Mouse (Mus musculus): ENCODE results near the gene Nxn. TPM values are rescaled to one million over a fixed set of nuclear protein-coding genes. Genes with fewer than 3 reads are reported as not detected.
A peak's percentile ranks its signal among the peaks of the same experiment; 100 is the strongest.

Nxn gene
- total RNA-seq, 2 experiments from 2014 or later = 10.1 to 12.2 TPM

DNA sequence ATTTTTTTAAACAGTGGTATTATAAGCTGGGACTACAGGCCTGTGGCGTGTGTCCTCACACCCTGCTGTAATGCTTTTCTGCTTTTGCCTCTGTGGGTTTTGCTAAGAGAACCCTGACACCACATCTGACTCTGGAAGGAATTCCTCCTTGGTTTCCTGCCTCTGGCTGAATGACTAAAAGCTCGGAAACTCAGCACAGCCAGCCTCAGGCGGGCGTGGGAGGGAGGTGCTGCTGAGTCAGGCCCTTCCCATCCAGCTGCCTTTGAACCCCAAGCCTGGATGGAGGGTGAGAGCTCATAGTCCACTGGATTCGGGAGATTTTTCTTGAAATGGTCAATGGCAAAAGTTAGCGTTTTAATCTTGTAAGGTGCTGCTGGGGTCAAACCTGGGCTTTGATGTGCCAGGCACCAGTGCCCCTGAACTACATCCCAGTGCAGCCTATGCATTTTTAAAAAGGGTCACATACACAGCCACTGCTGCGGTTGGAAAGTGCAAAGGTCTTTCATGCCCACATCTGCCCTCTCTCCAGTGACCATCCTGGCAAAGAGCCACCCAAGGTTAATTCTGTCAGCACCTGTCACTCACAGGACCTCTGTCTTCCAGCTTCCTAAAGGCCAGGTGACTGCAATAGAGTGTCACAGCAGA, 113.4 kb downstream of the Nxn start:
- intact Hi-C loops (cut with DNase I) = loop anchor here (10.0 kb wide), 1 partner anchor 411 kb away; no protein-coding TSS in a partner anchor
- DNase-seq (ENCODE audit: low spot score in 2 of 2) = no peak

DNA sequence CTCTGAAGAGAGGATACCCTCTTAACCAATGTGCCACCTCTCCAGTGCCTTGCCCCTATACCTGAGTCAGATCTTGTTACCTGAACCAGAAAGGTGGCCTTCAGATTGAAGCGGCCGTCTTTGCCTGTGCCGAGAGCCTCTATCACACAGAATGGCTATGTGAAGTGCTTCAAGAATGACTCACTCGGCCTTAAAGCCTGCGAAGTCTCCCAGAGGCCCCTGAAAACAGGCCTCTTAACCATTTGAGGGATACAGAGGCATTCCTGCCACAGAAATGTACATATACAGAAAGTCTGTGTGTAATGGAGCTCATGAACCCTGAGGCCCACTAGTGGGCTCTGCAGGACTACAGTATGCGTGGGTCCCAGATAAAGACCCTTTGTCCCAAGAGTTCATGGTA, 115.1 kb downstream of the Nxn start:
- intact Hi-C loops (cut with DNase I) = loop anchor here (10.0 kb wide), 1 partner anchor 409 kb away; no protein-coding TSS in a partner anchor
- DNase-seq (ENCODE audit: low spot score in 2 of 2) = no peak

DNA sequence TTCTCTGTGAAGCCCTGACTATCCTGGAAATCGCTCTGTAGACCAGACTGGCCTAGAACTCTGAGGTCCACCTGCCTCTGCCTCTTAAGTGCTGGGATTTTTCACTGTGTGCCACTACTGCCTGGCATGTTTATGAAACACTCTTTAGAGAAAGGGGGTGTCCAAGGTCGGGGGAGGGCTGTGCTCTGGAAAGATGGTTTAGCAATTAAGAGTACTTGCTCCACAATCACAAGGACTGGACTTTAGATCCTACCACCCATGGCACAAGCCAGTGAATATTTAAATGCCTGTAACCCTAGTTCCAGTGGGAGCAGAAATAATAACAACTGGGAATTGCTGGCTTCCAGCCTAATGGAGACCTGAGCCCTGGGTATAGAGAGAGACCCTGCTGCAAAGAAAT, 119.0 kb downstream of the Nxn start:
- intact Hi-C loops (cut with DNase I) = loop anchor here (10.0 kb wide), 1 partner anchor 405 kb away; no protein-coding TSS in a partner anchor
- no peak for DNase-seq (ENCODE audit: low spot score in 2 of 2)

DNA sequence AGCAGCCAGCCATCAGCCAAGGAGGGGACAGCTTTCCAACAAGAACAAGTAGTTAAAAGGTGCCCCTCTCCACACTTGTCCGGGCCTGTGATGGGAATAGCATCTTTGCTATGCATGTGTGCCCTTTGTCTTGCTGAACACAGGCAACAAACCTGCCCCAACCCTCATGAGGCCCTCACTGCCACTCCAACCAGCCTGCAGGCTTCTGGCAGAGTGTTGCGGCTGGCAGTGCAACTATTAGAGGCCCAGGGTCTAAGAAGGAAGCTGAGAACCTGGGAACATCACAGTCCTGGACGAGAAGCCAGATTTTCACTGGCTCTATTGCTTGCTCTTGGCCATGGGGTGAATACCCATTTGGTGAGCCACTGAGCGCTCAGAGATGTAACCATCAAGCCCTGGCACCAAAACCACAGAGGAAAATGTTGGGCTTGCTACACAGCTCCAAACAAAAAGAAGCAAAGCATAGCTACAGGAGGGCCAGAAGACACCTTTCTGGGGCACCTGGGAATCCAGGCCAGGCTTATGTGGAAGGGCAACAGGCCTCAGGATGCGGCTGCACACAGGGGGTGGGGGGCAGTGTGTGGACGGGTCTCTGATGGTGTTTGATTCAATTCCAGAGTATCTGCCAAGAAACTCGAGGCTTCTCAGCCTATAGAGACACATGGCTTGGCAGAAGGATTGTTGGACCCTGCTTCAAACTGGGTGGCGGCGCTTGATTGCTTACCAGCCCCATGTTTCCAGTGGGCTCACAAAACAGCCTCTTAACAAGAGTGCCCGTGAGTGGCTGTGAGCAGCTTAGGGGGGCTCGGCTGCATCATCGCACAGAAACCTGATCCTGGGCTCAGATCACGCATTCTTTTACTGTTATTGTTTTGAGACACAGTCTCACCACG, 119.7 kb downstream of the Nxn start:
- intact Hi-C loops (cut with DNase I) = no loop called here
- no peak for DNase-seq (ENCODE audit: low spot score in 2 of 2)

DNA sequence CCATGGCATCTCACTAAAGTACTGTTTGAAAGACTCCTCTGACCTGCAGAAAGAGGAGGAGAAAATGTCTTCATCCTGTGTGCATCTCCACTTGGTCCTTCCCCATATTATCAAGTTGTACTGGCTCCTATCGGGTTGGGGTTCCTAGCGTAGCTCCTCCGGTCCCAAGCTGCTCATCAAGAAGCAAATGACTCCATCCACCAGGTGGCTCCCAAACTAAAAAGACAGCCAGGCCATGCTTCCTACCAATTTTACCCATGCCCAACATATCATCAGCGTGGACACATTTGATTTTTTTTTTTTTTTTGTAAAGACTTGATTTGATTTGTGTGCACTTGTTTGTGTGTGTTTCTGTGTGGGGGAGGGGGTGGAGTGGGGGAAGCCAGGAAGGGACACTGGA, 126.5 kb downstream of the Nxn start:
- intact Hi-C loops (cut with DNase I) = no loop called here
- no peak for DNase-seq (ENCODE audit: low spot score in 2 of 2)

DNA sequence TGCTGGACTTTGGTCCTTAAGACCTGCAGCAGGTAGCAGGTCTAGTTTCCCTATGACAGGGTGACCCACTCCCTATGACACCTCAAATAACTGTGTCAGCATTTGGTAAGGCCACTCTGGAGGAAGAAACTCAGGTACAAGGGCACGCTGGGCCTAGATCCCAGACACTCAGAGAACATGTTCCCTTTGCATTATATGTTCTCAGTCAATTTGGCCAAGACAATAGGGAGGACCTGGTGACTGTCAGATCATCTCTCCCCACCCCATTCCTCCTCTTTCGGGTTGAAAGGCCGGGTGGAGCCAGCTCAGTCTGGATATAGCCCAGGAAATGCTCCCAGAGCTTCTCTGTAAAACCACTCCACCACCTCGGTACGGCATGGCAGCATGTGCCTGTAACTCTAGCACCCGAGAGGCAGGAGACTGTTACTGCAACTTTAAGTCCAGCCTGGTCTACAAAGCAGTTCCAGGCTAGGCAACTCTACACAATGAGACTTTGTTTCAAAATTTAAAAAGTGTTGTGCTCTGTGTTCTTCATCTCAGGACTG, 130.3 kb downstream of the Nxn start:
- intact Hi-C loops (cut with DNase I) = no loop called here
- no peak for DNase-seq (ENCODE audit: low spot score in 2 of 2)

DNA sequence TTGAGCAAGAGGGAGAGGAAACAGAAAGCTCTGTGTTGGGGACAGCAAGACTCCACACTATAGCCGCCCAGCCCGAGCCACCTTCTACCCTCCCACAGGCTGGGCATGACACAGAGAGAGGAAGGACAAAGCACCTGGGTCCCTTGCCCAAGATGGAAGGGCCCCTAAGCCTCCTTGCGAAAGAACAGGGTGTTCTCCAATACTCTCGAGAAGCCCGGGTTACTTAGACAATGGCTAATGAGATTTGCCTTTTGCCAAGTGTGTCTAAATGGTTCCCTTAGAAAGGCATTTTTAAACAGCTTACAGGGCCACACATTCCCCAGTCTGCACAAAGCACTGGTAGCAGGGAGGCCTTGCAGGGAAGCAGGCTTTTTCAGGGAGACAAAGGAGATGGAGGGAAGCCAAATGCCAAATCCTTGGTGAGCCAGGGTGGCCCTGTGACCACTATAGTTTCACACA, 130.9 kb downstream of the Nxn start:
- peak in 1 of 2 experiments; percentile 54 for DNase-seq (ENCODE audit: low spot score in 2 of 2)
- intact Hi-C loops (cut with DNase I) = no loop called here

DNA sequence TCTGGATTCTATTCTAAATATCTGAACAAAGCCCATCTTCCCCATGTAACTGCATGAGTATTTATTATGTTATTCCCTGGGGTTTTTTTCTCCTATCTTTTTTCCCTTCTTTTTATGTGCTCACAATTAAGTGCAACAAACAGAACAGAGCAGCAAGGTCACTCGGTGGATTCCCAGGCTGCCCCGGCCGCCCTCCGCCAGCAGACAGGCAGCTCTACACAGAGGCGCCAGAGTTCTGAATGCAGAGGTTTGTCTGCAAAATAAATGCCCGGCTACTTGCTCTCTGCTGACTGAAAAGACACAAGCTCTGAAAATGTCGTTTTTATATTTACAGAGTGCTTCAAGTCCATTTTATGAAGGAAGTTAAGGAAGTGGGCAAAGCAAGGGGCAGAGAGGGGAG, 131.4 kb downstream of the Nxn start:
- DNase-seq (ENCODE audit: low spot score in 2 of 2) = no peak
- intact Hi-C loops (cut with DNase I) = no loop called here

DNA sequence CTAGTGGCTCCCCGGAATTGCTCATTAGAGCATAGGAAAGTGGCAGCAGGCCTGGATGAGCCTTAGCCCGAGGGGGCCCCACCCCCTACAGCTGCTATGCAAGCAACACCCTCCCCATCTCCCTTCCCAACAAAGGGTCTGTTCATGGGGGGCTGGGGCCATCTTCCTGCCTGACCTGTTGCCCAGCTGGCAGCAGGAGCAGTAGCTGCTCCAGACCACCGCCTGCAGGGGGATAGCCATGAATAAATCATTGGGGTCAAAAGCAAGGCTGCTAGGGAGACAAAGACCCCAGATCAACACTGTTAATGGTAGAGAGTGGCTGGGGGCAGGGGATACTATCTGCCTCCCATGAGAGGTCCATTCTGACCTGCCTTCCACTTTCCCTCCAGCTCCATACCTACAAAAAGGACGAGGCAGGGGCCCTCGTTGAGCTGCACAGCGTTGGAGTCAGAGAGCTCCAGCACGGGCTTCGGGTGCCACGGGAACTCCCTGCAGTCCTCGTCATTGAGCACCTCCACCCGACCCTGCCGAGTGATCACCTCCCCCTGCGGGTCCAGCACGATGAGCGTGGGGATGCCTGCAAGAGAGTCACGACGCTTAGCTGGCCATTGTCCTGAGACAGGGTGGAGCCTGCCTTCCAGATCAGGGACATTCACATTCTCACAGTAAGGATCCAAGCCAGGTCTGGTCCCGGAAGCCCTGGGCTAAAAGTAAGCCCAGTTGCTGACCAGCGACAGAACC, 136.2 kb downstream of the Nxn start:
- intact Hi-C loops (cut with DNase I) = no loop called here
- DNase-seq (ENCODE audit: low spot score in 2 of 2) = no peak

DNA sequence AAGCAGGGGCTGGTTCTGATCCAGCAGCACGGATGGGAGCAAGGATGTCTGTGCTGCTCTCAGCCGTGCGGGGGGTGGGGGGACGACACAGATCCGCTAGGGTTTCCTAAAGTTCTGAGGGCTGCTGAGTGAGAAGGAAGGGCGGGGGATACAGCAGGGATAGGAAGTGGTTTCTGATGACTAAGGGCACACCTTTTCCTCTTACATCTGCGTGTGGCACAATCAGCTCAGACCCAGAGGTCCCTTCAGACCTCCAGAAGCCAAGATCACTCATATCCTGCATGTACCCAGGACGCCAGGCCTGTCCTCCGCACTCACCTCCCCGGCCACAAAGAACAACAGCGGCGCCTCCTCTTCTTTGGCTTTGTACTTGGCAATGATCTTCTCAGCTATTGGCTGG, 137.7 kb downstream of the Nxn start:
- DNase-seq (ENCODE audit: low spot score in 2 of 2) = no peak
- intact Hi-C loops (cut with DNase I) = no loop called here

DNA sequence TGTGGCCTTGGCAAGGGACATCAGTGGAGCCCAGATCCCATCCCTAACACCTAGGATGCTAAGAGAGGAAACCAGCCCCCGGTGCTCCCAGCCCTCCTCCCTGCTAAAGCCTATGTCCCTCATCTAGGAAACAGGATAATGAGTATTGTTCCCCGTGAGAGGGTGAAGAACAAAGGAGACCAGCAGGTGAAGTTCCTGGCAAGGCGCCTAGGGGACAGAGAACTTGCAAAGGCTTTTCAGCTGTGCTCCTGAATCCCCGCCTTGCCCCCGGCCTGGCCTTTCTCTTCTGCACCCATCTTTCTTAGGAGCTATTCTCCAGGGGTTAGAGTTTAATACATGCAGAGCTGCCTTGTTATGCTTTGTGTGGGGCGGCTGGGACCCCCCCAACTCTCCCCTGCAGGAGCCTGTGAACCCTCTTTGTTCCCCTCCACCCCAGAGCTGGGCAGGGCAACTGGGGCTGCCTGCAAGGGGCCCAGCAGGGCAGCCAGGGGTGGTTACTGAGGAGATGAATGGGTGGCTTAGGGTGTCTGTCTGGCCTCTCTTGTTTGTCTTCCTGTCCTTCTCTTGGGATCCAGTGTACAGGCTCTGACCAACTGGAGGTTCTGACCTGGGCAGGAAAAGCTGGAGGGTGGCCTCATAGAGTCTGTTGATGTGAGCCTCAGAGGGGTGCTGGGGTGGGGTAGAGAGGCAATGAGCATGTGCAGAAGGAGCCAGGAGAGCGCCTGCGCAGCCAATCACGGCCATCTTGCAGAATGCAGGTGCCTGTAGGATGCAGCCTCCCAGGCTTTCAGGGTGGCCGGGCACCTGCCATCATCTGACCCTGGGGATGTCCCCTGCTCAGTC, 138.5 kb downstream of the Nxn start:
- intact Hi-C loops (cut with DNase I) = no loop called here
- DNase-seq (ENCODE audit: low spot score in 2 of 2) = no peak

DNA sequence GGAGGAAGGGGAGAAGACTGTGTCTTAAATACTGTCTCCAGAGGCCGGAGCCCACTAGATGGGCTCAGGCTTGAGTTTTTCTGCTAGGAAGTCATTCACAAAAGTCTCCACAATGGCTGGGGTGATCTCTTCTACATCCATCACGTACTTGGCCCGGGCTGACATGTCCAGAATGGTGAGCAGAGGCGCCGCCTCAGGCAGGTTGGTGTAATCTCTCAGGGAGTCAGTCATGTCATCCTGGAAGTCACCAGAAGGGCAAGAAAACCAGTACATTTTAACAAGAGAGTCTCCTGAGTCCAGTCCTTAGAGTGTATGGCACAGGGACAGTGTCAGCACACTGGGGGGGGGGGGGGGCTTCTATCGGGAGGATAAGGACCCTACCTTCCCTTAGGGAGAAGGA, 140.4 kb downstream of the Nxn start:
- intact Hi-C loops (cut with DNase I) = no loop called here

DNA sequence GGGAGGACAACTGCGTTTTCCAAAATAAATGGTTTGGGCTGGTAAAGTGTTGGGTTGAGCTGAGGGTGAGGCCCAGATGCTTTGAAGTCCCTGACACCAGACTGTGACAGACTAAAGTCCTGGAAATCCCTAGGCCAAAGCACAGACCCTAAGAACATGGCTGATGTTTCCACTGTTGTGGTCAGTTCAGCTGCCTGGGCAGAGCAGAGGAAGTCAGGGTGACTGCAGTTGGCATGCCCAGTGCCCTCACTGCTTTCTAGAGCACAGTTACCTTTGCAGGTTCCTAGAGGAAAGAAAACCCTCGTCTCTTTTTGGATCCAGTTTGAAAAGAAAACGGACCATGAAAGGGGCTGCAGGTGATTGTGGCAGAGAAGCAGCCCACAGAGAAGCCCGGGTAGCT, 141.6 kb downstream of the Nxn start:
- intact Hi-C loops (cut with DNase I) = no loop called here
- DNase-seq (ENCODE audit: low spot score in 2 of 2) = no peak

More for the DNA sequence above, 140.4 kb downstream of the Nxn start:
- no peak for DNase-seq (ENCODE audit: low spot score in 2 of 2)

DNA sequence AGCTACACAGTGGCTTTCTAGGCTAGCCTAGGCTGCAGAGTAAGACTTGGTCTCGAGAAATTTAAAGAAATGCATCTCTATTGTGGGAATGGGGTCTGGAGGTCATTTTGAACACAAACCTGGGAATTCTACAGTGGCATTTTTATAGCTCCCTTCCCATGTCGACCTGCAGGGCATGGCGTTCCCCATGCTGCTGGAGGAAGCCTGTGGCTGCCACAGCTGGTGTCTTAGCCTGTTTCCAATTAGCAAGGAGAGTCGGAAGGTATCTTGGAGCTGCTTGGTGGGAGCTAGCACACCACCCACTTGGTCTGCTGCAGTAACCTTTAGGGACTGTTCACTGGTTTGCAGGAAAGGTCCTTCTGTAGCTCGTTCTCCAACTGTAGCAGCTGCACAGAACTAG, 142.8 kb downstream of the Nxn start:
- intact Hi-C loops (cut with DNase I) = no loop called here
- no peak for DNase-seq (ENCODE audit: low spot score in 2 of 2)

DNA sequence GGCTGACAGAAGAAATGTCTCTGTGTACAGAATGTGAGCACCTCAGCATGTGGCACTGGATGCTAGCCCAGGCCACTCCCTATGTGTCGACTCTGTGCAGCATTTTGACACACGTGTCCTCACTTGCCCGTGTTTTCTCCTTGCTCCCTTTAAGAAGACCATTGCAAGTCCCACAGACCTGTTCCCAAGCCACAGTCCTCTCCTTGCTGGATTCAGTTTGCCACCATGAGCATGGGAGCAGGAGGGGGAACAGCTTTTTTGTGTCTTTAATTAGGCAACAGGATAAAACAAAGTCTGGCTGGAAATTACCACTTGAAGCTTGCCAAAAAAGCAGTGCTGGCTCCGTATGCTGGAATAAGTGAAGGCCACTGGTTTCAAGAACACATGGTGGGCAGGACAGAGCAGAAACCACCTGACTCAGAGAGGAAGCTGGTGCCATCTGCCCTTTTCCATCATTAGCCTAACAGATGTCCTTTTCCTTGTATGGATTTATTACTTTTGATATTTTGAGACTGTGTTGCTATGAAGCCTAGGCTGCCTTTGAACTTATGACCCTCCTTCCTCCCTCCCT, 143.4 kb downstream of the Nxn start:
- DNase-seq (ENCODE audit: low spot score in 2 of 2) = peak; percentile 36 to 57

DNA sequence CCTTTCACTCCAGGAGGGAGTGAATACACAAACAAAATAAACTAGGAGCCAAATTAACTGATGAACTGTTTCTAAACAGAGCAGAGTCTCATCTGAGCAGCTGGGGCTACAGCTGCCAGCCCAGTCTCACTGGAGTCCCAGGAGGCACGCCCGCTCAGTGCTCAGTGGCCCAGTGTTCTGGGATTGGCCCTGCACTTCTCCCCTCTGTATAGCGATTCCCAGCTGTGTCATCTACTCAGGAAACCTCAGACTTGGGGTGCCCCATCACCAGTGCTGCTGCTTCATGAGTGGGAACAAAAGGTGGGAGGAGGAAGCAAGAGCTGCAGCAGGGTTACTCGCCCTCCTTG, 145.0 kb downstream of the Nxn start:
- DNase-seq (ENCODE audit: low spot score in 2 of 2) = no peak
- intact Hi-C loops (cut with DNase I) = loop anchor here (1.0 kb wide), 1 partner anchor 146 kb away; no protein-coding TSS in a partner anchor

More for the DNA sequence above, 143.4 kb downstream of the Nxn start:
- intact Hi-C loops (cut with DNase I) = no loop called here

DNA sequence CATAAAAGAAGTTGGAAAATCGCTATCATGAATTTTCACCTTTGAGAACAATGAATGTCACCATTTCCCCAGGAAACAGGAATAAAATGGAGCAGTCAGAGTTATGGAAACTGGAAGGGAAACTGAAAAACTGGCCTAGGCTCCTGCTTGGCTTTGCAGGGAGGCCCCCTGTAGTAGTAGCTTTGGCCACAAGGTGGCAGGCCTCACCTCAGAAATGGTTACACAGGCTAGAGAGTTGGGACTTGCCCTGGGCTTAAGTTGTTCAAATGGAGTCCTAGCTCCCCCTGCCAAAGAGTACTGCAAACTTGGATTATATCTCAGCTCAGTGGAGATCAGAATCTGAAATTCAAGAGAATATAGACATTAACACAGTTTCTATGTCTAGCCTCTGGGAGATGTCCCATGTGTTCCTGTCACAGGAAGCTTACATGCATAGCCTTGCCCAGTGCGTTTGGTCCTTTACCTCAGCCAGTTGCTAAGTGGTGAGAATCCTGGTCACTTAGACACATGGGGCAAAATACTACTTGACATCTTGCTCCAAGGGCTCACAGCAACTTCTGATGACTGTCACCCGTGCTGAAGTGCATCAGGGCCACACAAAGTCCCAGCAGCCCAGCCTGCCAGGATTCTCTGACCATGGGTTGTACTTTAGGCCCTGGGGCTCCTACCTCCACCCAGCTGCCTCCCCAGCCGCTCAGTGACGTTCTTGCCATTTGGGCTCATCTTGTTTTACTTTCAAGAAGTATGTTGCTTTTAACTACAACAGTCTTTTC, 145.6 kb downstream of the Nxn start:
- DNase-seq (ENCODE audit: low spot score in 2 of 2) = peak; percentile 86 to 88
- intact Hi-C loops (cut with DNase I) = loop anchor here (1.0 kb wide), 1 partner anchor 147 kb away; no protein-coding TSS in a partner anchor

DNA sequence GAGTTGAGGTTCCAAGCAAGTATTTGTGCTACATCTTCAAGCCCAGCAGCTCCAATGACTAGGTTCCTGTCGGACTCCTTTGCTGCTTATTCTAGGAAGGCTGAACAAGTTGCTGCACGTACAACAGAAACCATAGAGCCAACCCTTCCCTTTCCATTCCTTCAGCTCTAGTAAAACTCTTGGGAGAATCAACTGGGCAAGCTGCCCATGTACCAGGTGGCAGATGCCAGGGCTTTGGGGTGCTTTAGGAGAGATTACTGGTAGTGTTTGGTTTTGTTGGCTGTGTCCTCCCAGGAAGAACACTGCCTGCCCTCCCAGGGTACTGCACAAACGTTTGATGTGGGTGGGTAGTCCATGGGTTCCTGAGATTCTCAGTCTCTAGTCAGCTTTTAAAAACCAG, 146.9 kb downstream of the Nxn start:
- no peak for DNase-seq (ENCODE audit: low spot score in 2 of 2)
- intact Hi-C loops (cut with DNase I) = no loop called here

Data from left cerebral cortex, postnatal 14 days (tissue).